Mouse (Mus musculus): ENCODE data around the gene Agtrap.
A peak's percentile ranks its signal among the peaks of the same experiment; 100 is the strongest.
"Not testable (repeated sequence)": the region's sequence is repeated elsewhere in the genome, so short reads cannot be mapped to it uniquely, and the experiment has no call there.

The Agtrap gene

GRCm38 (mm10) chr4:148087907-148088527, at the start of gene Agtrap:
TSS of gene Agtrap (minus strand) at chr4:148088031.
- peak; percentile 94 to 96 for DNase-seq (ENCODE audit: low spot score in 2 of 2)

- DNase-seq (ENCODE audit: low spot score in 2 of 2): no peak
Observed at GRCm38 (mm10) chr4:148137503-148137902, 49.7 kb upstream of the Agtrap start.

- DNase-seq (ENCODE audit: low spot score in 2 of 2): no peak
Observed at GRCm38 (mm10) chr4:148134988-148135387, 47.2 kb upstream of the Agtrap start.

- DNase-seq (ENCODE audit: low spot score in 2 of 2): no peak
Observed at GRCm38 (mm10) chr4:148131497-148132081, 43.8 kb upstream of the Agtrap start.

- no peak for DNase-seq (ENCODE audit: low spot score in 2 of 2)
Observed at GRCm38 (mm10) chr4:148130561-148131413, 43.0 kb upstream of the Agtrap start, which contains the start of gene Draxin. TSS of gene Draxin (minus strand) at chr4:148130698.

GRCm38 (mm10) chr4:148130133-148130532, 42.3 kb upstream of the Agtrap start, which contains the start of gene Mad2l2:
TSS of gene Mad2l2 (plus strand) at chr4:148130384.
- DNase-seq (ENCODE audit: low spot score in 2 of 2): no peak

- DNase-seq (ENCODE audit: low spot score in 2 of 2): no peak
Observed at GRCm38 (mm10) chr4:148128672-148129071, 40.8 kb upstream of the Agtrap start.

GRCm38 (mm10) chr4:148128241-148128640, 40.4 kb upstream of the Agtrap start:
- DNase-seq (ENCODE audit: low spot score in 2 of 2): no peak

GRCm38 (mm10) chr4:148122694-148123066, 34.8 kb upstream of the Agtrap start:
- no peak for DNase-seq (ENCODE audit: low spot score in 2 of 2)

- no peak for DNase-seq (ENCODE audit: low spot score in 2 of 2)
Observed at GRCm38 (mm10) chr4:148121982-148122693, 34.3 kb upstream of the Agtrap start.

GRCm38 (mm10) chr4:148121362-148121761, 33.5 kb upstream of the Agtrap start:
- no peak for DNase-seq (ENCODE audit: low spot score in 2 of 2)

GRCm38 (mm10) chr4:148120555-148120954, 32.7 kb upstream of the Agtrap start:
- no peak for DNase-seq (ENCODE audit: low spot score in 2 of 2)

GRCm38 (mm10) chr4:148119578-148119977, 31.7 kb upstream of the Agtrap start:
- DNase-seq (ENCODE audit: low spot score in 2 of 2): not testable (repeated sequence)

GRCm38 (mm10) chr4:148117392-148117791, 29.6 kb upstream of the Agtrap start:
- no peak for DNase-seq (ENCODE audit: low spot score in 2 of 2)

- no peak for DNase-seq (ENCODE audit: low spot score in 2 of 2)
Observed at GRCm38 (mm10) chr4:148116657-148117056, 28.8 kb upstream of the Agtrap start.

- DNase-seq (ENCODE audit: low spot score in 2 of 2): peak in 1 of 2 experiments; percentile 30
Observed at GRCm38 (mm10) chr4:148115467-148115866, 27.6 kb upstream of the Agtrap start.

GRCm38 (mm10) chr4:148114758-148115391, 27.0 kb upstream of the Agtrap start:
- DNase-seq (ENCODE audit: low spot score in 2 of 2): peak; percentile 75 to 87

- no peak for DNase-seq (ENCODE audit: low spot score in 2 of 2)
Observed at GRCm38 (mm10) chr4:148112519-148112918, 24.7 kb upstream of the Agtrap start.

- no peak for DNase-seq (ENCODE audit: low spot score in 2 of 2)
Observed at GRCm38 (mm10) chr4:148109215-148109614, 21.4 kb upstream of the Agtrap start.

- DNase-seq (ENCODE audit: low spot score in 2 of 2): no peak
Observed at GRCm38 (mm10) chr4:148108565-148109100, 20.8 kb upstream of the Agtrap start.
